Mouse (Mus musculus): ENCODE measurements around the gene Hoxa6. TPM values are rescaled to one million over a fixed set of nuclear protein-coding genes. Genes with fewer than 3 reads are reported as not detected.

Gene Hoxa6
- polyA plus RNA-seq, 1 experiment from 2014 or later, result not detected

DNA sequence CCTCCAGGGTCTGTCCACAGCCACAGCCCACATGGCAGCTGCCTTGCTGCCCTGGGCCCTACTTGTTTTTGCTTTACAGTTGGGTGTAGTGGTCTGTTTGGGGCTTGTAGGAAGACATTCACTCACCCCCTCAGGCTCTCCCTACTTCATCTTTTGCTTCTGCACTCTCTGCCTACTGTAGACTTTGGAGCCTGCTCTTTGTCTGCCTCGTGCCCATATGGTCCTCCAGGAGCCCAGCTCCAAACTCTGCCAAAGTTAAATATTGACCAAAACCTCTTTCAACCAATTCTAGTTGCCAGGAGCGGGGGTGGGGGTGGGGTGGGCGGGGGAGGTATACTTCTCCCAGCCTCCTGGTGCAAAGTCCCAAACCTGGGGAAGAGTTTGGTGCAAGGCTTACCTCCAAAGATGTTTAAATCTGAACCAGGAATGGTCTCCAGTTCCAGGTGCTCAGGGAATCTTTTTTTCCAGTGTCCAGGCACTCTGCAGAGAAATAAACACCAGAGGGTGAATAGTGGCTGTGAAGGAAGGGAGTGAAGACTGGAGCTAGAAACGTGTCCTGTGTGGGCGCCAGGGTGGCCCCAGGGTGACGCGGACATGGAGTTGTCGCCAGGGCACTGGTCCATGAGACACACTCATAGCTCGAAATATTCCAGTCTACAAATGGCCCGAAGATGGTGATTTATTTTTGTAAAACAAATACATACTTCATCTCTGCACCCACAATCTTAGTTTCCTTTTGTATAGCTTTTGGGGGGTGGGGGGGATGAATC, 25.0 kb downstream of the Hoxa6 start:
- ATAC-seq (replicated peaks; ENCODE audit: low FRiP score), result no peak
- Histone ChIP-seq H3K9me3 (ENCODE audit: control insufficient read depth, low read length) (no peaks in the 10 kb centered on the region), H3K4me3 (ENCODE audit: low read depth, low read length) (no peak overlapping the region), H3K9ac (ENCODE audit: low read length) (no peak overlapping the region), H3K27me3 (ENCODE audit: control insufficient read depth, insufficient read depth, low read length) (peaks cover 100% of the 10 kb centered on the region), H3K4me2 (ENCODE audit: low read depth, low read length, severe bottlenecking) (no peak overlapping the region), H3K36me3 (ENCODE audit: control insufficient read depth, insufficient read depth, low read length) (no peaks in the 10 kb centered on the region), H3K27ac (ENCODE audit: low read depth, low read length) (no peak overlapping the region), H3K4me1 (replicated peaks; ENCODE audit: control insufficient read depth, insufficient read depth, low read length) (no peaks in the 10 kb centered on the region)
- WGBS, result 8% methylated on average over 10 of the region's 10 CpGs
- peak; percentile 39 for DNase-seq (ENCODE audit: low spot score)

- H3K4me1 ChIP-seq (replicated peaks; ENCODE audit: control insufficient read depth, insufficient read depth, low read length), result no peaks in the 10 kb centered on the region
- H3K27ac ChIP-seq (ENCODE audit: low read depth, low read length), result no peak overlapping the region
- no peak for DNase-seq (ENCODE audit: low spot score)
- peaks cover 100% of the 10 kb centered on the region for H3K27me3 ChIP-seq (ENCODE audit: control insufficient read depth, insufficient read depth, low read length)
- no peak overlapping the region for H3K4me3 ChIP-seq (ENCODE audit: low read depth, low read length)
- H3K36me3 ChIP-seq (ENCODE audit: control insufficient read depth, insufficient read depth, low read length), result no peaks in the 10 kb centered on the region
- H3K9ac ChIP-seq (ENCODE audit: low read length), result no peak overlapping the region
- WGBS, result 3% methylated on average over 1 of the region's 1 CpGs
- H3K9me3 ChIP-seq (ENCODE audit: control insufficient read depth, low read length), result no peaks in the 10 kb centered on the region
- ATAC-seq (replicated peaks; ENCODE audit: low FRiP score), result no peak
- H3K4me2 ChIP-seq (ENCODE audit: low read depth, low read length, severe bottlenecking), result no peak overlapping the region
Measured at GRCm38 (mm10) chr6:52182793-52183192, 25.7 kb downstream of the Hoxa6 start.

DNA sequence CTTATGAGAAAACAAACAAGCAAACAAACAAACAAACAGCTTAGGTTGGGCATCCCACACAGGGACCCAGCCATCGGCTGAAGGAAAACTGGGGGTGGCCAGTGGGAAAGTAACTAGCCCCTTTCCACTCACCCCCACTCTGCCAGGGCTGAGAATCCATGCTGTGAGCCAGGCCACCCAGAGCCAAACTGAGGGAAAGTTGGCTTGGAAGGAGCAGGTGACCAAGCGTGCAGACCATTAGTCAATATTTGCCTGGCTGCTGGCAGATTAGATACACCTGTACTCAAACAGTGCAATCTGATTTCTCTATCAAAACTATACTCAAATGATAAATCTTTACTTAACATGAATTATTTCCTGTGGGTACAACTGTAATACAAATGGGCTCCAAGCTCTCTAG, 26.5 kb downstream of the Hoxa6 start:
- ATAC-seq (replicated peaks; ENCODE audit: low FRiP score) (no peak), DNase-seq (ENCODE audit: low spot score) (peak; percentile 48)
- WGBS, result 10% methylated on average over 2 of the region's 2 CpGs
- Histone ChIP-seq H3K27ac (ENCODE audit: low read depth, low read length) (no peak overlapping the region), H3K4me3 (ENCODE audit: low read depth, low read length) (no peak overlapping the region), H3K4me2 (ENCODE audit: low read depth, low read length, severe bottlenecking) (no peak overlapping the region), H3K9ac (ENCODE audit: low read length) (no peak overlapping the region), H3K4me1 (replicated peaks; ENCODE audit: control insufficient read depth, insufficient read depth, low read length) (no peaks in the 10 kb centered on the region), H3K9me3 (ENCODE audit: control insufficient read depth, low read length) (no peaks in the 10 kb centered on the region), H3K36me3 (ENCODE audit: control insufficient read depth, insufficient read depth, low read length) (no peaks in the 10 kb centered on the region), H3K27me3 (ENCODE audit: control insufficient read depth, insufficient read depth, low read length) (peaks cover 100% of the 10 kb centered on the region)

GRCm38 (mm10) chr6:52180726-52181125, 27.8 kb downstream of the Hoxa6 start:
- no peak overlapping the region for H3K4me2 ChIP-seq (ENCODE audit: low read depth, low read length, severe bottlenecking)
- H3K4me3 ChIP-seq (ENCODE audit: low read depth, low read length), result no peak overlapping the region
- ATAC-seq (replicated peaks; ENCODE audit: low FRiP score) (no peak), DNase-seq (ENCODE audit: low spot score) (peak; percentile 44)
- H3K4me1 ChIP-seq (replicated peaks; ENCODE audit: control insufficient read depth, insufficient read depth, low read length), result no peaks in the 10 kb centered on the region
- H3K27me3 ChIP-seq (ENCODE audit: control insufficient read depth, insufficient read depth, low read length), result peaks cover 100% of the 10 kb centered on the region
- no peak overlapping the region for H3K9ac ChIP-seq (ENCODE audit: low read length)
- no peaks in the 10 kb centered on the region for H3K36me3 ChIP-seq (ENCODE audit: control insufficient read depth, insufficient read depth, low read length)
- 4% methylated on average over 3 of the region's 3 CpGs for WGBS
- H3K9me3 ChIP-seq (ENCODE audit: control insufficient read depth, low read length), result no peaks in the 10 kb centered on the region
- no peak overlapping the region for H3K27ac ChIP-seq (ENCODE audit: low read depth, low read length)

- Histone ChIP-seq H3K4me2 (ENCODE audit: low read depth, low read length, severe bottlenecking) (no peak overlapping the region), H3K4me1 (replicated peaks; ENCODE audit: control insufficient read depth, insufficient read depth, low read length) (no peaks in the 10 kb centered on the region), H3K27me3 (ENCODE audit: control insufficient read depth, insufficient read depth, low read length) (peaks cover 100% of the 10 kb centered on the region), H3K27ac (ENCODE audit: low read depth, low read length) (no peak overlapping the region), H3K36me3 (ENCODE audit: control insufficient read depth, insufficient read depth, low read length) (no peaks in the 10 kb centered on the region), H3K9ac (ENCODE audit: low read length) (no peak overlapping the region), H3K9me3 (ENCODE audit: control insufficient read depth, low read length) (no peaks in the 10 kb centered on the region), H3K4me3 (ENCODE audit: low read depth, low read length) (no peak overlapping the region)
- ATAC-seq (replicated peaks; ENCODE audit: low FRiP score) (no peak), DNase-seq (ENCODE audit: low spot score) (peak; percentile 44)
- 1% methylated on average over 11 of the region's 11 CpGs for WGBS
Measured at GRCm38 (mm10) chr6:52180213-52180710, 28.3 kb downstream of the Hoxa6 start.

DNA sequence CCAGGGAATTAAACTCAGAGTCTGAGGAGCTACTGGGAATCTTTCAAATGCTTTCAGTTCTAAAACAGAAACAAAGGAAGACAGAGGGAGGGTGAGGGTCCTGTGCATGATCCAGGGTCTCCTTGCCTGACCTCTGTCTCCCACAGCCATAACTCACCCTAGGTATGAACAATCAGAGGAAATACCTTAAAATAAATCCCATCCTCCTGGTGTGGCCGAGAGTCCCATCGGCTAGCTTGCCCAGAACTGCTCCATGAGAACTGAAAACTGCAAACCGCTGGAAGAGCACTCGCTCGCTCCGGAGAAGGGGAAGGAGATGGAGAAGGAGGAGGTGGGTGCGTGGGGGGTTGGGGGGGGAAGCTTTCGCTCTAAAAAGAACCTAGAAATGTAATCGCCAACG, 28.8 kb downstream of the Hoxa6 start:
- Histone ChIP-seq H3K36me3 (ENCODE audit: control insufficient read depth, insufficient read depth, low read length) (no peaks in the 10 kb centered on the region), H3K4me1 (replicated peaks; ENCODE audit: control insufficient read depth, insufficient read depth, low read length) (no peaks in the 10 kb centered on the region), H3K27me3 (ENCODE audit: control insufficient read depth, insufficient read depth, low read length) (peaks cover 100% of the 10 kb centered on the region), H3K9me3 (ENCODE audit: control insufficient read depth, low read length) (no peaks in the 10 kb centered on the region), H3K27ac (ENCODE audit: low read depth, low read length) (no peak overlapping the region), H3K9ac (ENCODE audit: low read length) (no peak overlapping the region), H3K4me2 (ENCODE audit: low read depth, low read length, severe bottlenecking) (no peak overlapping the region), H3K4me3 (ENCODE audit: low read depth, low read length) (no peak overlapping the region)
- ATAC-seq (replicated peaks; ENCODE audit: low FRiP score) (no peak), DNase-seq (ENCODE audit: low spot score) (peak; percentile 48)
- 0% methylated on average over 10 of the region's 10 CpGs for whole genome bisulfite sequencing

DNA sequence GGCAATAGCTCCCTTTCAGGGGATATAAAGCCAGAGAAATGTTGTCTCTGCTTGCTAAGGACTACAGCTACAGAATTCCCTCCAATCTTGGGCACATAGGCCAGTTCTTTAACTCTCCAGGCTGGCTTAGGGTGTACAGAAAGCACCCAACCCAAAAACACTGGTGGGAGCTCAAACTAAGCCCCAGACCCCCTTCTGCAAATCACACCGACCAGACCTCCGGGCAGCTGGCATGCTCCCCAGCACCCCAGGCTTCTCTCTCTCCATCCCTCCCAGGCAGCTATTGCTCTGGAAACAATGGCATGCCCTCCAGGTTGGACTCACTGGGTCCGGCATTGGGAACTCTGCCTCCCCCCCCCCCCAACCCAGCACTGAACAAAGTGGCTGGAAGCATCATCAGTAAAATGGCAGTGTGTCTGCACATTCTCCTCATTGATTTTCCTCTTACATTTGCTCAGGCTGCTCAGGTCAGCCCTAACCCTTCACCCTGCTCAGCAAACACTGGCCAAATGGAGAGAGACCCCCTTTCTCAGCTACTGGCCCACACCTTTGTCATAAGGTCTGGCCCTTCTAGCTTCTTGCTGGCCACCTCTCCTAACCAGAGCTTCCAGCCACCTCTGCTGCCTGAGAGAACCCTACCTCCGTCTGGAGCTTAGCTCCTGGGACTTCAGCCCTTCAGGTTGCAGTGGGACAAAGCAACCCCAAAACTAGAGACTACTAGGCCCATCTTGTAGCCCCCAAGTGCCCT, 29.4 kb downstream of the Hoxa6 start:
- H3K4me2 ChIP-seq (ENCODE audit: low read depth, low read length, severe bottlenecking), result no peak overlapping the region
- ATAC-seq (replicated peaks; ENCODE audit: low FRiP score) (no peak), DNase-seq (ENCODE audit: low spot score) (peak; percentile 48)
- peaks cover 98% of the 10 kb centered on the region for H3K27me3 ChIP-seq (ENCODE audit: control insufficient read depth, insufficient read depth, low read length)
- WGBS, result 1% methylated on average over 4 of the region's 4 CpGs
- H3K9ac ChIP-seq (ENCODE audit: low read length), result no peak overlapping the region
- H3K27ac ChIP-seq (ENCODE audit: low read depth, low read length), result no peak overlapping the region
- H3K9me3 ChIP-seq (ENCODE audit: control insufficient read depth, low read length), result no peaks in the 10 kb centered on the region
- no peak overlapping the region for H3K4me3 ChIP-seq (ENCODE audit: low read depth, low read length)
- no peaks in the 10 kb centered on the region for H3K36me3 ChIP-seq (ENCODE audit: control insufficient read depth, insufficient read depth, low read length)
- no peaks in the 10 kb centered on the region for H3K4me1 ChIP-seq (replicated peaks; ENCODE audit: control insufficient read depth, insufficient read depth, low read length)

GRCm38 (mm10) chr6:52177806-52178205, 30.7 kb downstream of the Hoxa6 start:
- Histone ChIP-seq H3K9me3 (ENCODE audit: control insufficient read depth, low read length) (no peaks in the 10 kb centered on the region), H3K27ac (ENCODE audit: low read depth, low read length) (no peak overlapping the region), H3K4me3 (ENCODE audit: low read depth, low read length) (no peak overlapping the region), H3K36me3 (ENCODE audit: control insufficient read depth, insufficient read depth, low read length) (no peaks in the 10 kb centered on the region), H3K9ac (ENCODE audit: low read length) (no peak overlapping the region), H3K27me3 (ENCODE audit: control insufficient read depth, insufficient read depth, low read length) (peaks cover 98% of the 10 kb centered on the region), H3K4me1 (replicated peaks; ENCODE audit: control insufficient read depth, insufficient read depth, low read length) (no peaks in the 10 kb centered on the region), H3K4me2 (ENCODE audit: low read depth, low read length, severe bottlenecking) (no peak overlapping the region)
- peak; percentile 53 for DNase-seq (ENCODE audit: low spot score)
- 1% methylated on average over 9 of the region's 9 CpGs for WGBS
- ATAC-seq (replicated peaks; ENCODE audit: low FRiP score), result no peak
